Mouse (Mus musculus): ENCODE data around the gene Arhgdib. TPM values are rescaled to one million over a fixed set of nuclear protein-coding genes. Genes with fewer than 3 reads are reported as not detected.
"Not testable (repeated sequence)": the region's sequence is repeated elsewhere in the genome, so short reads cannot be mapped to it uniquely, and the experiment has no call there.

Arhgdib gene
- polyA plus RNA-seq, 1 experiment from 2014 or later = 86.1 TPM

- Histone ChIP-seq H3K4me3 (ENCODE audit: control insufficient read depth in 1 of 2, insufficient read depth in 1 of 2, low read depth in 1 of 2, low read length in 2 of 2) (no peak overlapping the region), H3K4me2 (ENCODE audit: low read length) (no peak overlapping the region), H3K27ac (replicated peaks in 1 of 2; ENCODE audit: control insufficient read depth in 1 of 2, insufficient read depth in 1 of 2, low read depth in 2 of 2, low read length in 2 of 2) (peak overlapping the region; percentile 15 to 30), H3K9ac (ENCODE audit: low read length) (no peak overlapping the region), H3K4me1 (ENCODE audit: control insufficient read depth in 2 of 2, insufficient read depth in 2 of 2, low read length in 2 of 2) (peaks cover 3 to 6% of the 10 kb centered on the region in 2 experiments; a peak in 1 of 4 replicates), H3K36me3 (ENCODE audit: control insufficient read depth, insufficient read depth, low read length) (no peaks in the 10 kb centered on the region), H3K27me3 (ENCODE audit: control insufficient read depth, insufficient read depth, low read length) (no peaks in the 10 kb centered on the region), H3K9me3 (ENCODE audit: control insufficient read depth, low read length) (no peaks in the 10 kb centered on the region)
- WGBS = 41% methylated on average over 9 of the region's 9 CpGs
- peak; percentile 76 for ATAC-seq (ENCODE audit: insufficient number of reproducible peaks, insufficient read depth, low FRiP score, low read depth)
Measured at GRCm38 (mm10) chr6:136887854-136888253, 53.8 kb downstream of the Arhgdib start.

GRCm38 (mm10) chr6:136884766-136885165 lies 56.9 kb downstream of the Arhgdib start:
- H3K4me1 ChIP-seq (ENCODE audit: control insufficient read depth in 2 of 2, insufficient read depth in 2 of 2, low read length in 2 of 2); H3K36me3 ChIP-seq (ENCODE audit: control insufficient read depth, insufficient read depth, low read length); H3K9me3 ChIP-seq (ENCODE audit: control insufficient read depth, low read length); H3K4me2 ChIP-seq (ENCODE audit: low read length); H3K27me3 ChIP-seq (ENCODE audit: control insufficient read depth, insufficient read depth, low read length); H3K9ac ChIP-seq (ENCODE audit: low read length); H3K27ac ChIP-seq (replicated peaks in 1 of 2; ENCODE audit: control insufficient read depth in 1 of 2, insufficient read depth in 1 of 2, low read depth in 2 of 2, low read length in 2 of 2); ATAC-seq (ENCODE audit: insufficient number of reproducible peaks, insufficient read depth, low FRiP score, low read depth); H3K4me3 ChIP-seq (ENCODE audit: control insufficient read depth in 1 of 2, insufficient read depth in 1 of 2, low read depth in 1 of 2, low read length in 2 of 2): not testable (repeated sequence)
- 44% methylated on average over 1 of the region's 1 CpGs for WGBS

- Histone ChIP-seq H3K36me3 (ENCODE audit: control insufficient read depth, insufficient read depth, low read length) (no peaks in the 10 kb centered on the region), H3K4me2 (ENCODE audit: low read length) (no peak overlapping the region), H3K27me3 (ENCODE audit: control insufficient read depth, insufficient read depth, low read length) (no peaks in the 10 kb centered on the region), H3K27ac (replicated peaks in 1 of 2; ENCODE audit: control insufficient read depth in 1 of 2, insufficient read depth in 1 of 2, low read depth in 2 of 2, low read length in 2 of 2) (no peak overlapping the region), H3K4me1 (ENCODE audit: control insufficient read depth in 2 of 2, insufficient read depth in 2 of 2, low read length in 2 of 2) (peaks cover 2 to 6% of the 10 kb centered on the region in 2 experiments; a peak in 1 of 4 replicates), H3K9me3 (ENCODE audit: control insufficient read depth, low read length) (no peaks in the 10 kb centered on the region), H3K4me3 (ENCODE audit: control insufficient read depth in 1 of 2, insufficient read depth in 1 of 2, low read depth in 1 of 2, low read length in 2 of 2) (no peak overlapping the region), H3K9ac (ENCODE audit: low read length) (no peak overlapping the region)
- no peak for ATAC-seq (ENCODE audit: insufficient number of reproducible peaks, insufficient read depth, low FRiP score, low read depth)
- 92% methylated on average over 6 of the region's 6 CpGs for WGBS
Measured at GRCm38 (mm10) chr6:136883961-136884360, 57.7 kb downstream of the Arhgdib start.

- 71% methylated on average over 3 of the region's 3 CpGs for WGBS
Measured at GRCm38 (mm10) chr6:136883431-136883915, 58.2 kb downstream of the Arhgdib start.

GRCm38 (mm10) chr6:136881678-136882077 lies 60.0 kb downstream of the Arhgdib start:
- H3K9ac ChIP-seq (ENCODE audit: low read length) = no peak overlapping the region
- H3K4me3 ChIP-seq (ENCODE audit: control insufficient read depth in 1 of 2, insufficient read depth in 1 of 2, low read depth in 1 of 2, low read length in 2 of 2) = no peak overlapping the region
- WGBS = 59% methylated on average over 8 of the region's 8 CpGs
- no peak overlapping the region for H3K4me2 ChIP-seq (ENCODE audit: low read length)
- H3K4me1 ChIP-seq (ENCODE audit: control insufficient read depth in 2 of 2, insufficient read depth in 2 of 2, low read length in 2 of 2) = no peaks in the 10 kb centered on the region
- no peaks in the 10 kb centered on the region for H3K36me3 ChIP-seq (ENCODE audit: control insufficient read depth, insufficient read depth, low read length)
- no peak overlapping the region for H3K27ac ChIP-seq (replicated peaks in 1 of 2; ENCODE audit: control insufficient read depth in 1 of 2, insufficient read depth in 1 of 2, low read depth in 2 of 2, low read length in 2 of 2)
- H3K27me3 ChIP-seq (ENCODE audit: control insufficient read depth, insufficient read depth, low read length) = no peaks in the 10 kb centered on the region
- ATAC-seq (ENCODE audit: insufficient number of reproducible peaks, insufficient read depth, low FRiP score, low read depth) = no peak
- no peaks in the 10 kb centered on the region for H3K9me3 ChIP-seq (ENCODE audit: control insufficient read depth, low read length)

More at GRCm38 (mm10) chr6:136883431-136883915, 58.2 kb downstream of the Arhgdib start:
- H3K27ac ChIP-seq (replicated peaks in 1 of 2; ENCODE audit: control insufficient read depth in 1 of 2, insufficient read depth in 1 of 2, low read depth in 2 of 2, low read length in 2 of 2) = no peak overlapping the region
- no peaks in the 10 kb centered on the region for H3K9me3 ChIP-seq (ENCODE audit: control insufficient read depth, low read length)
- H3K9ac ChIP-seq (ENCODE audit: low read length) = no peak overlapping the region
- no peaks in the 10 kb centered on the region for H3K27me3 ChIP-seq (ENCODE audit: control insufficient read depth, insufficient read depth, low read length)
- no peak overlapping the region for H3K4me2 ChIP-seq (ENCODE audit: low read length)
- peaks cover 0 to 4% of the 10 kb centered on the region in 2 experiments; a peak in 1 of 4 replicates for H3K4me1 ChIP-seq (ENCODE audit: control insufficient read depth in 2 of 2, insufficient read depth in 2 of 2, low read length in 2 of 2)
- no peak for ATAC-seq (ENCODE audit: insufficient number of reproducible peaks, insufficient read depth, low FRiP score, low read depth)
- H3K36me3 ChIP-seq (ENCODE audit: control insufficient read depth, insufficient read depth, low read length) = no peaks in the 10 kb centered on the region
- H3K4me3 ChIP-seq (ENCODE audit: control insufficient read depth in 1 of 2, insufficient read depth in 1 of 2, low read depth in 1 of 2, low read length in 2 of 2) = no peak overlapping the region

- no peaks in the 10 kb centered on the region for H3K9me3 ChIP-seq (ENCODE audit: control insufficient read depth, low read length)
- peaks cover 7% of the 10 kb centered on the region; the same call in 1 of the 2 replicates for H3K36me3 ChIP-seq (ENCODE audit: control insufficient read depth, insufficient read depth, low read length)
- H3K4me3 ChIP-seq (ENCODE audit: control insufficient read depth in 1 of 2, insufficient read depth in 1 of 2, low read depth in 1 of 2, low read length in 2 of 2) = peak within 1 kb of the TSS; percentile 37 to 51
- H3K4me1 ChIP-seq (ENCODE audit: control insufficient read depth in 2 of 2, insufficient read depth in 2 of 2, low read length in 2 of 2) = peaks cover 9 to 17% of the 10 kb centered on the region in 2 experiments
- WGBS = 19% methylated on average over 9 of the region's 9 CpGs
- peak within 1 kb of the TSS; percentile 58 for H3K4me2 ChIP-seq (ENCODE audit: low read length)
- H3K27me3 ChIP-seq (ENCODE audit: control insufficient read depth, insufficient read depth, low read length) = no peaks in the 10 kb centered on the region
- peak; percentile 72 for ATAC-seq (ENCODE audit: insufficient number of reproducible peaks, insufficient read depth, low FRiP score, low read depth)
- peak within 1 kb of the TSS; percentile 66 to 68 for H3K27ac ChIP-seq (replicated peaks in 1 of 2; ENCODE audit: control insufficient read depth in 1 of 2, insufficient read depth in 1 of 2, low read depth in 2 of 2, low read length in 2 of 2)
- H3K9ac ChIP-seq (ENCODE audit: low read length) = peak within 1 kb of the TSS; percentile 67
Measured at GRCm38 (mm10) chr6:136875670-136876069, 66.0 kb downstream of the Arhgdib start, which contains the start of gene Mgp. TSS of gene Mgp (minus strand) at chr6:136875823.

GRCm38 (mm10) chr6:136874599-136874998 lies 67.1 kb downstream of the Arhgdib start:
- Histone ChIP-seq H3K27me3 (ENCODE audit: control insufficient read depth, insufficient read depth, low read length) (no peaks in the 10 kb centered on the region), H3K9me3 (ENCODE audit: control insufficient read depth, low read length) (no peaks in the 10 kb centered on the region), H3K36me3 (ENCODE audit: control insufficient read depth, insufficient read depth, low read length) (peaks cover 7% of the 10 kb centered on the region; the same call in 1 of the 2 replicates), H3K4me1 (ENCODE audit: control insufficient read depth in 2 of 2, insufficient read depth in 2 of 2, low read length in 2 of 2) (peaks cover 9 to 17% of the 10 kb centered on the region in 2 experiments), H3K4me3 (ENCODE audit: control insufficient read depth in 1 of 2, insufficient read depth in 1 of 2, low read depth in 1 of 2, low read length in 2 of 2) (peak overlapping the region; percentile 37 to 51), H3K9ac (ENCODE audit: low read length) (peak overlapping the region; percentile 67), H3K27ac (replicated peaks in 1 of 2; ENCODE audit: control insufficient read depth in 1 of 2, insufficient read depth in 1 of 2, low read depth in 2 of 2, low read length in 2 of 2) (peak overlapping the region; percentile 66 to 68), H3K4me2 (ENCODE audit: low read length) (peak overlapping the region; percentile 58)
- WGBS = 15% methylated on average over 8 of the region's 8 CpGs
- ATAC-seq (ENCODE audit: insufficient number of reproducible peaks, insufficient read depth, low FRiP score, low read depth) = no peak
